In the genomic region with DNA sequence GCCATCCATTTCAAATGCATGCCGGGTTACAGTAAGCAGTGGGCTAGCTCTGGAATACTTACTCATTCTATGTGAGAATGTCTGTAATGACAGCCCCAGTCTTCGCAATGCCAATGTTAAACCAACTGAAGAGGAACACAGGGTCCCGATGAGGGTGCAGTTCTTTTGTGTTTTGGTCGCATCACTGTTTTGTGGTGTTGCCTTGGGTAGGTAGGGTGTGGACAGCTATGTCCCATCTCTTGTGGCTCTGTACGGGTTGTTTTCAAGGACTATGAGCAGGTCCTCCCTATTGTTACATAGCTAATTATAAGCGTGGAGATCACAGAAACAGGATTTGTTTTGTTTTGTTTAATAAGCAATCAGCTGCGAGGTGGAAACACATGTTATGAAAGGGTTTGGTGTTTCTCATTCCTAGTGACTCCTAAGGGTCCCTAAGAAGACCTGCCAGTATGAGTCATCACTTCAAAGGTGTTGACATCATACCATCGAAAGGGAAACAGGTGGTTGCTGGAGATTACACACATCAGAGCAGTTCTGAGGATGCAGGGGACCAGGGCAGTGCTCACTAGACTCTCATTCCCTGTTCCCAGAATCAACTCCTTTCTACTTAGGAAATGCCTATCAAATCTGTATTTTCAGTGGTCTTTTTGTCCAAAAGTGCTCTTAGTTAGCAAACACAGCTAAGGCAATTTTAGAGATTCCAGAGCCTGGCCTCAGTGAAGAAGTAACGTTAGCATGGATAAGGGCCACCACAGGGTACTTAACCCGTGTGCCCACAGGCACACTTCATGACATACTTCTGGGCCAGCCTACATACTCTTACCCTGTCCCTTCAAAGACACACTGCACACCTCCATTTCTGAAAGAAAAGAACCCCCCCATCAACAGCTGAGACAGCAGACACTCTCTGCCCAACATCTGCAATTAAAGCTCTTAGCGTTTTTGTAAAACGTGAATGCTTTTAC, we compare ENCODE assay signal across 22 mouse cellular contexts.
DNase-seq lines count a peak whose midpoint lies in the region; ATAC-seq and TF ChIP-seq lines count a peak whose summit lies in the region.
"Had no signal": no experiment of that assay in that cellular context is flagged by ENCODE, and none has a peak within 500 bp of the region (broad histone marks: within the 10 kb centered on the region; RNA-seq: fewer than 3 reads in every experiment).

No protein-coding gene starts in this region.

- H3K9me3 ChIP-seq in heart, embryonic 15.5 days (replicated peaks), result no peaks in the 10 kb centered on the region
- no peaks in the 10 kb centered on the region for H3K9me3 ChIP-seq in heart, embryonic 11.5 days (replicated peaks; ENCODE audit: control insufficient read depth, low read length)
- H3K9me3 ChIP-seq in lung, embryonic 14.5 days (ENCODE audit: low read depth, low read length), result no peaks in the 10 kb centered on the region
- H3K9me3 ChIP-seq: embryonic facial prominence, embryonic 15.5 days; midbrain, embryonic 15.5 days had no signal

- WGBS in cerebellum, adult 2 months, result 93% methylated on average over 12 of the region's 12 CpGs
- 64% methylated on average over 12 of the region's 12 CpGs for WGBS in heart, embryonic 15.5 days
- 72% methylated on average over 12 of the region's 12 CpGs for WGBS in heart, embryonic 11.5 days (ENCODE audit: insufficient replicate concordance)
- 75% methylated on average over 12 of the region's 12 CpGs for WGBS in lung, embryonic 14.5 days
- WGBS in lung, adult 2 months, result 58% methylated on average over 12 of the region's 12 CpGs
- WGBS in thymus, adult 2 months, result 92% methylated on average over 12 of the region's 12 CpGs

- no peak for TF ChIP-seq CTCF in cerebellum, adult 2 months (IDR thresholded peaks at IDR 0.05; ENCODE audit: borderline replicate concordance, insufficient read depth, low read depth, low read length)
- no peak for TF ChIP-seq CTCF in lung, embryonic 14.5 days (IDR thresholded peaks at IDR 0.05; ENCODE audit: low read depth)
- TF ChIP-seq CTCF in lung, adult 2 months (IDR thresholded peaks at IDR 0.05; ENCODE audit: insufficient read depth, low read length), result no peak
- TF ChIP-seq CTCF in thymus, adult 2 months (IDR thresholded peaks at IDR 0.05; ENCODE audit: borderline replicate concordance, control insufficient read depth, extremely low read depth, insufficient read depth, low read length, poor library complexity), result no peak

- peak overlapping the region; percentile 57; the same call in 1 of the 2 replicates for H3K27ac ChIP-seq in cerebellum, adult 2 months (ENCODE audit: insufficient read depth, low read length)
- peak overlapping the region; percentile 65 for H3K27ac ChIP-seq in heart, embryonic 15.5 days
- no peak overlapping the region for H3K27ac ChIP-seq in heart, embryonic 11.5 days (ENCODE audit: low read depth, low read length)
- H3K27ac ChIP-seq in lung, embryonic 14.5 days (ENCODE audit: low read depth), result peak overlapping the region; percentile 30; the same call in 1 of the 2 replicates
- no peak overlapping the region for H3K27ac ChIP-seq in thymus, adult 2 months (ENCODE audit: control insufficient read depth, insufficient read depth, low read length)
- H3K27ac ChIP-seq: embryonic facial prominence, embryonic 15.5 days; kidney, postnatal 0 days; midbrain, embryonic 15.5 days had no signal

- DNase-seq in cerebellum, adult 2 months, result no peak
- DNase-seq in cerebellum, adult 18-20 months, result no peak
- peak; percentile 40 for DNase-seq in lung, embryonic 14.5 days
- DNase-seq in lung, adult 2 months, result no peak
- peak; percentile 36 for DNase-seq in lung, postnatal 25 days (ENCODE audit: low spot score)
- DNase-seq in thymus, adult 2 months, result no peak
- DNase-seq: adrenal gland, postnatal 10 days; cerebellum, postnatal 14 days; forebrain, postnatal 0 days; kidney, adult 18-20 months; left cerebral cortex, postnatal 4 days; liver; thymus, postnatal 36 days had no signal

- H3K4me2 ChIP-seq in heart, embryonic 15.5 days, result no peak overlapping the region
- H3K4me2 ChIP-seq in heart, embryonic 11.5 days, result no peak overlapping the region
- no peak overlapping the region for H3K4me2 ChIP-seq in lung, embryonic 14.5 days
- H3K4me2 ChIP-seq: embryonic facial prominence, embryonic 15.5 days; midbrain, embryonic 15.5 days had no signal

- no peak overlapping the region for H3K4me3 ChIP-seq in cerebellum, adult 2 months (replicated peaks; ENCODE audit: insufficient read depth, low read depth, low read length)
- no peak overlapping the region for H3K4me3 ChIP-seq in heart, embryonic 15.5 days
- no peak overlapping the region for H3K4me3 ChIP-seq in heart, embryonic 11.5 days (ENCODE audit: low read depth, low read length)
- no peak overlapping the region for H3K4me3 ChIP-seq in lung, embryonic 14.5 days (ENCODE audit: low read depth, low read length)
- no peak overlapping the region for H3K4me3 ChIP-seq in lung, adult 2 months (replicated peaks; ENCODE audit: extremely low read depth, low read depth, low read length)
- H3K4me3 ChIP-seq in thymus, adult 2 months (ENCODE audit: control insufficient read depth, insufficient read depth, low read length), result no peak overlapping the region
- H3K4me3 ChIP-seq: embryonic facial prominence, embryonic 15.5 days; midbrain, embryonic 15.5 days; myocyte had no signal

- H3K27me3 ChIP-seq in cerebellum, adult 2 months (ENCODE audit: control insufficient read depth, insufficient read depth, low read length), result no peaks in the 10 kb centered on the region
- H3K27me3 ChIP-seq in heart, embryonic 15.5 days, result no peaks in the 10 kb centered on the region
- H3K27me3 ChIP-seq in heart, embryonic 11.5 days (ENCODE audit: control insufficient read depth, insufficient read depth, low read length), result no peaks in the 10 kb centered on the region
- H3K27me3 ChIP-seq in lung, embryonic 14.5 days (ENCODE audit: insufficient read depth, low read length), result no peaks in the 10 kb centered on the region
- no peaks in the 10 kb centered on the region for H3K27me3 ChIP-seq in thymus, adult 2 months (ENCODE audit: control insufficient read depth, insufficient read depth, low read length)
- H3K27me3 ChIP-seq: embryonic facial prominence, embryonic 15.5 days; midbrain, embryonic 15.5 days had no signal

- TF ChIP-seq POLR2A in cerebellum, adult 2 months (IDR thresholded peaks at IDR 0.05; ENCODE audit: borderline replicate concordance, insufficient read depth, low read length), result no peak
- TF ChIP-seq POLR2A in lung, adult 2 months (IDR thresholded peaks at IDR 0.05; ENCODE audit: borderline replicate concordance, extremely low read depth, low read depth, low read length), result no peak
- no peak for TF ChIP-seq POLR2A in thymus, adult 2 months (IDR thresholded peaks at IDR 0.05; ENCODE audit: control insufficient read depth, extremely low read depth, insufficient read depth, low read length, poor library complexity)

- H3K36me3 ChIP-seq in heart, embryonic 15.5 days, result peaks cover 32% of the 10 kb centered on the region
- peaks cover 11% of the 10 kb centered on the region for H3K36me3 ChIP-seq in heart, embryonic 11.5 days (ENCODE audit: control insufficient read depth, insufficient read depth, low read length)
- peaks cover 33% of the 10 kb centered on the region for H3K36me3 ChIP-seq in lung, embryonic 14.5 days (ENCODE audit: insufficient read depth)
- H3K36me3 ChIP-seq in thymus, adult 2 months (ENCODE audit: control insufficient read depth, insufficient read depth, low read length), result no peaks in the 10 kb centered on the region
- H3K36me3 ChIP-seq: G1E; midbrain, embryonic 15.5 days had no signal

- no peaks in the 10 kb centered on the region for H3K4me1 ChIP-seq in cerebellum, adult 2 months (ENCODE audit: control insufficient read depth, insufficient read depth, low read length)
- H3K4me1 ChIP-seq in heart, embryonic 15.5 days (replicated peaks), result peaks cover 29% of the 10 kb centered on the region
- H3K4me1 ChIP-seq in heart, embryonic 11.5 days (ENCODE audit: control insufficient read depth, insufficient read depth, low read length), result peaks cover 23% of the 10 kb centered on the region
- H3K4me1 ChIP-seq in lung, embryonic 14.5 days (ENCODE audit: insufficient read depth), result no peaks in the 10 kb centered on the region
- H3K4me1 ChIP-seq in lung, adult 2 months (ENCODE audit: control insufficient read depth, insufficient read depth, low read length), result peaks cover 6% of the 10 kb centered on the region
- H3K4me1 ChIP-seq in thymus, adult 2 months (replicated peaks; ENCODE audit: control insufficient read depth, insufficient read depth, low read length), result no peaks in the 10 kb centered on the region
- H3K4me1 ChIP-seq: embryonic facial prominence, embryonic 15.5 days; midbrain, embryonic 15.5 days had no signal

- no peak overlapping the region for H3K9ac ChIP-seq in heart, embryonic 15.5 days
- no peak overlapping the region for H3K9ac ChIP-seq in heart, embryonic 11.5 days (ENCODE audit: low read depth, low read length)
- no peak overlapping the region for H3K9ac ChIP-seq in lung, embryonic 14.5 days
- H3K9ac ChIP-seq: embryonic facial prominence, embryonic 15.5 days; forebrain, postnatal 0 days; midbrain, embryonic 15.5 days had no signal

- ATAC-seq in heart, embryonic 15.5 days (replicated peaks; ENCODE audit: insufficient number of reproducible peaks, insufficient read depth, low FRiP score, low read depth), result no peak; the same call in 1 of the 2 replicates
- ATAC-seq in heart, embryonic 11.5 days (replicated peaks; ENCODE audit: insufficient number of reproducible peaks, low FRiP score, low TSS enrichment), result no peak
- peak; percentile 52; the same call in 1 of the 2 replicates for ATAC-seq in lung, embryonic 14.5 days (ENCODE audit: insufficient read depth)
- ATAC-seq: activated CD4-positive, CD25-positive, alpha-beta regulatory T cell, adult 4 months; CD4-positive, CD25-positive, alpha-beta regulatory T cell, adult 4 months; forebrain, postnatal 0 days; midbrain, embryonic 15.5 days had no signal

Comparison
In these comparisons a context has a peak if more than half of its experiments do, and no peak if none do; other contexts are left out.
1. DNase-seq: peak in lung, embryonic 14.5 days (single experiment) and lung, postnatal 25 days (single experiment); none in cerebellum, adult 2 months (0 of 2), cerebellum, adult 18-20 months (0 of 2), lung, adult 2 months (single experiment) and thymus, adult 2 months (single experiment).
2. H3K27ac ChIP-seq: peak in cerebellum, adult 2 months (single experiment), heart, embryonic 15.5 days (single experiment) and lung, embryonic 14.5 days (single experiment); none in heart, embryonic 11.5 days (single experiment) and thymus, adult 2 months (single experiment).